Mouse (Mus musculus): ENCODE results near the gene Ppp1r16b.
A peak's percentile ranks its signal among the peaks of the same experiment; 100 is the strongest.

Gene Ppp1r16b

DNA sequence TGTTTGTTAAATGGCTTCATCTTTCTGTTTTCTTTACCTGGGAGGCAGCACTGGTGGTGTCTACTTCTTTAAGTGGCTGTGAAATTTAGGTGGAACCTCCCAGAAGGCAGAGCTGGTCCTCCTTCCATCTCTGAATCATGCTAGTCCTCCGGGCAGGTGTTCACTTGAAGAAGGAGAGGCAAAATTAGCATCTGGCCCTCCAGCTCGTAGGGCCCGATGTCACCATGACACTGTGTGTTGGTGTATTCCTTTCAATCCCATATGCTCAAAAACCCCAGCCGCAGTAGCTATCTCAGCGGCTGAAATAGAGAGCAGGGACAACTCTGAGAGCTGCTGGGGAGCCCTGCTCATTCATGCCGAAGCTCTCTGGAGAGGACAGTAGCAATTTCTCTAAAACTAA is 27.0 kb downstream of the Ppp1r16b start:
- no peak for DNase-seq (ENCODE audit: low spot score)

GRCm38 (mm10) chr2:158695811-158696210 is 30.6 kb downstream of the Ppp1r16b start:
- DNase-seq (ENCODE audit: low spot score): no peak

DNA sequence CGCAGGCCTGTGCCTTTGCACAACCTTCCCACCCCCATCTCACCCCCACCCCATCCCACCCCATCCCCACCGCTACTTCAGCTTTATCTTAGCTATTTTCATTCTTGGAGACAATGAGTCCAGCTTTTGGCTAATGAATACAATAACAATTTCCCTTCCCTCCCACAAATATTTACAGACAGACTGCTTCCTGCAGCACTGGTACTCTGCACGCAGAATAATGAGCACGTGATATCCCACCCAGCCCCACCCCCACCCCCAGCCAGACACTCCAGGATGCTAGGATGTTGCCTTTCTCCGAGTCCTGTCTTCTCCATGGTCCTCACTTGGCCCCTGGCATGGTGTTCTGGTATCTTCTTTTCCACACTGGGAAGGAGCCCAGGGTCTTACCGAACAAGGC is 31.3 kb downstream of the Ppp1r16b start:
- no peak for DNase-seq (ENCODE audit: low spot score)

- DNase-seq (ENCODE audit: low spot score): no peak
Observed at GRCm38 (mm10) chr2:158699908-158700307, 34.7 kb downstream of the Ppp1r16b start.

DNA sequence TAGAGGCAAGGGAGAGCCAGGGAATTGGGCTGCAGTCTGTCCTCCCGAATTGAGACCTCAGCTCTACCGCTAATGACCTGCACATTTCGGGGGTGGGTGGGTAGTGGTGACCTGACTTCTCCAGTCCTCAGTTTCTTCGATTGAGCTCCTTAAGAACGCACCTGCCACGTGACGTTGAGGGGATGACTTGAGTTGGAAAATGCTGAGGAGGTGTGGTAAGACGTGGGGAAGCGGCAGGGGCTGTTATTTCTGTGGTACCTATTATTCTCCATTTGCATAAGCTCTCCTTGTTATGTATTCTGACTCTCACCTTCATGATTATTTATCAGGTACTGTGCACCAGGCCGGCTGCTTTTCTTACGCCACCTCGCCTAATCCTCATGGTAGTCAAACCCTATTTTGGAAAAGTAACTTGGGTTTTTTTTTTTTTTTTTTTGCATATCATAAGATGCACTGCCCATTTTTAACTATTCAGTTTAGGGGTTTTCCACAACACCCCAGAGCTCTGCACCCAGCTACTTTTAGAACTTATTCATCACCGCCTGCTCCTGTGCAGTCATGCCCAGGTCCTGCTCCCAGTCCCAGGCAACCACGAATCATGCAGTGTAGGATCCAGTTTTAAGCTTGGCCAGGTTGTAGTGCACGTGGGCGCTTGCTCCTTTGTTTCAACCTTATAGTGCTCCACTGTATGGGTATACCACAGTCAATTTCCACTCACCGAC is 35.5 kb downstream of the Ppp1r16b start:
- DNase-seq (ENCODE audit: low spot score): no peak

- DNase-seq (ENCODE audit: low spot score): no peak
Observed at GRCm38 (mm10) chr2:158701505-158701904, 36.3 kb downstream of the Ppp1r16b start.

- no peak for DNase-seq (ENCODE audit: low spot score)
Observed at GRCm38 (mm10) chr2:158702176-158702575, 37.0 kb downstream of the Ppp1r16b start.

DNA sequence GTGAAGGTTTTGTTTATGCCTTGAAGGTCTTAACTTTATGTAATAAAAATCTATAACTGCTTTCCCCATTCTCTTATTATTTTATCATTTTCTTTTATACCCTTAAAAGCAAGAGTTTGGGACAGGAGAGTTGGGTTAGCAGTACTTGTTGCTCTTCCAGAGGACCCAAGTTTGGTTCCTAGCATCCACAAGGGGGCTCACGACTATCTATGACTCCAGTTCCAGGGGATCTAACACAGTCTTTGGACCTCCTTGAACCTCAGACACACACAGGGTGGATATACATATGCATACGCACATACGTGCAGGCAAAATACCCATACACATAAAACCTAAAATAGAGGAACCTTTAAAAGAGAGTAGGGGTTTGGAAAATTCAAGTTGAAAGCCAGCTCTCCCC is 39.5 kb downstream of the Ppp1r16b start:
- no peak for DNase-seq (ENCODE audit: low spot score)

GRCm38 (mm10) chr2:158705529-158705928 is 40.3 kb downstream of the Ppp1r16b start:
- peak; percentile 39 for DNase-seq (ENCODE audit: low spot score)

- peak; percentile 67 for DNase-seq (ENCODE audit: low spot score)
Observed at GRCm38 (mm10) chr2:158706704-158707408, 41.7 kb downstream of the Ppp1r16b start.

DNA sequence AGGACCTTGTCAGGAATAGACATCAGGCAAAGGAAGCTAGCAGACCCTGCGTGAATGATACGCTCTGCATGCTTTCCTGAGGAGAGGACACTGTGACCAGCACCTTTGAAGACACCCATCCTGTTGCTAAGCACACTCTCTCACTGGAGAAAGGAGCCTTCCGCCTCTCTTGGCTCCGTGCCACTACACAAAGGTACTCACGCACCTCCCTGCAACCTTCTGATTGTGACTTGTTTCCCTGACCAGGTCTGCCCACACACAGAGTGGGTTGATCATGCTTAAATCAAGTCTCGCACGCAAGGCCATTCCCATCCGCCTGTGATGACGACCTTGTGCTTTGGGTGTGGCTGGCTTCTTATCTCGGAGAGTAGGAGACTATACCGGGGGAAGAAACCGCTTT is 42.9 kb downstream of the Ppp1r16b start:
- DNase-seq (ENCODE audit: low spot score): no peak

DNA sequence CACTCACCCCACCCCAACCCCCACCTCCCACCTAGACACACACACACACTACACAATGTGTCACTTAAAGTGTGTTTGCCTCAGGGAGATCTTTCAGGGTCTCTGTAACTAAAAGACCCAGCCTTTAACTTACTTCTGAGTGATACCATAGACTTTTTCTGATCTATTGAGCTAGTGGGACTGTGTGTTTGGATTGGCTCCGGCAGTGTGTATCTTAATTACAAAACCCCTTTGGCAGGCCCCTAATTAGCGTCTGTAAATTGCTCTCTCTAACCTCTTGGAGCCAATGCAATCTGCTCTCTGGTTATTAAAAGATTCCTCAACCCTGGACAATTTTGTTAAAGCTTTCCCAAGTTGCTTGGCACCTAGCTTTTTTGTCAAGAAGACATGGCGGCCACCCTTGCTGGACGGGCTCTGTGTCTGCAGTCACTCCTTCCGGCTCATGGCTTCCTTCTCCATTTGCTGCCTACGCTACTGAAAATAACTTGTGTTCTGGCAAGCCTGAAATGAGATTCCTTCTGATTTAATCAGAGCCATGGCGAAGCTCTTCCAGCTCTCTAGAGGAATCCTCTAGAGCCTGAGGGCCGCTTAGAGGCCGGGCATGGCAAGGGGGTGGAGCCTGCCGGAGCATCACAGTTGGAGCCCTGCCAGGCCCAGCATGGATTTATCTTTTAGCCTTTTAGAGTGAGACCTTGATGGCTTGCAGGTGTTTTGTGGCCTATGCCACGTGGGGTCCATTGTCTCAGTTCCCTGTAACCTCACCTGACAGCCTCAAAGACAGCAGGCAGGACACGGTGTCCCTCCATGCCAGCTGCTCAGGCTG is 46.9 kb downstream of the Ppp1r16b start:
- no peak for DNase-seq (ENCODE audit: low spot score)

DNA sequence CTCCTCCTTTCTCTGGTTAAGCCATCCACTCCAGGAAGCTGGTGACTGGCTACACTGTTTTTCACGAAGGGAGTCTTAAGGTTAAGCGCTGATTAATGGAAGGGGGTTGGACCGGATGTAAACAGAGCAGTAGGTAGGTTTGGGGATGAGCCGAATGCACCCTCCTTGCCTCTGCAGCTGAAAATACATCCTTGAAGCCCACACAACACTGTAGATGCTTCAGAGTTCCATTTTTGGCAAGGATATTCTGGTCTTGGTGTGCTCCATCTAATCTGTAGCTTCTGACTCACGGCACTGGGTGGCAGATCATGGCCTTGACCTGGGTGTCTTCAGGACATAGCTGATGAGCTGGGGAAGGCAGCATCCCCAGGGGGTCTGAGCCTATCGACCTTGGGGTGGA is 49.6 kb downstream of the Ppp1r16b start:
- no peak for DNase-seq (ENCODE audit: low spot score)

DNA sequence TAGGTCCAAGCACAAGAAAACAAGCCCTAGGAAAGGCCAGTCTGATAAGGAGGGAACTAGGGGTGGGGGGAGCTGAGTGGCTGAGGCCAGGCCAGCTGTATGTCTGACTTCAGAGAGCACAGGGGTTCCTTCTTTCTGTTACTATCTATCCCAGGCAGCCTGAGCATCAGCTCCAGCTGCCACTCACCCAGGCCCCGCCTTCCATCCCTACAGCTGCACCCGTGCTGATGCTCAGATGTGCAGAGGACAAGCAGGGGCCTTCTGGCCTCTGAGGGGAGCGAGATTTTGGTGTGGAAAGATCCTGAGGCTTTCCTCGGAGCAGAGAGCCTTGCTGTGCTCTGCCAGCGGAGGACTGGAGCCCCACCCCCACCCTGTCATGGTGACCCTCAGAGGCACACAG is 50.9 kb downstream of the Ppp1r16b start:
- DNase-seq (ENCODE audit: low spot score): no peak

- DNase-seq (ENCODE audit: low spot score): no peak
Observed at GRCm38 (mm10) chr2:158717551-158718418, 52.6 kb downstream of the Ppp1r16b start.

- DNase-seq (ENCODE audit: low spot score): peak; percentile 98
Observed at GRCm38 (mm10) chr2:158718816-158719549, 53.8 kb downstream of the Ppp1r16b start.

GRCm38 (mm10) chr2:158720715-158721370 is 55.6 kb downstream of the Ppp1r16b start:
- no peak for DNase-seq (ENCODE audit: low spot score)

GRCm38 (mm10) chr2:158721481-158721880 is 56.3 kb downstream of the Ppp1r16b start:
- no peak for DNase-seq (ENCODE audit: low spot score)

GRCm38 (mm10) chr2:158722135-158722534 is 56.9 kb downstream of the Ppp1r16b start:
- DNase-seq (ENCODE audit: low spot score): no peak

GRCm38 (mm10) chr2:158722991-158723551 is 57.9 kb downstream of the Ppp1r16b start:
- DNase-seq (ENCODE audit: low spot score): peak; percentile 76

Data from T-cell, adult 2 months (primary cell).